Mouse (Mus musculus) C2C12 (cell line): ENCODE data around the gene Ogfod1.

Experiments
- CTCF ChIP-seq: IDR thresholded peaks from one replicate; pipeline ENCODE4 v1.5.1; 2011; ENCODE audit not compliant: control insufficient read depth, insufficient read depth, insufficient read length
- MYOD1 ChIP-seq: IDR thresholded peaks from one replicate; pipeline ENCODE4 v1.6.1; 2011; ENCODE audit warnings: low read depth; ENCODE audit not compliant: control insufficient read depth, insufficient read length
- MYOG ChIP-seq: IDR thresholded peaks from one replicate; pipeline ENCODE4 v1.6.1; 2011; ENCODE audit not compliant: control insufficient read depth, insufficient read length; ENCODE audit errors: extremely low read depth

- TF ChIP-seq CTCF = no peak
- no peak for TF ChIP-seq MYOD1
- TF ChIP-seq MYOG = no peak
Observed at GRCm38 (mm10) chr8:94110526-94111177, 73.7 kb downstream of the Ogfod1 start.
